Mouse (Mus musculus) E14TG2a.4 (cell line): ENCODE results near the gene Mlxip.

Experiments used
- CTCF ChIP-seq: conservative IDR thresholded peaks from 2 replicates; pipeline ENCODE4 v1.5.1; 2014; ENCODE audit warnings: low read length
- POU5F1 ChIP-seq: IDR thresholded peaks from 2 replicates; pipeline ENCODE4 v1.6.1; 2014; ENCODE audit warnings: low read length, borderline replicate concordance

DNA sequence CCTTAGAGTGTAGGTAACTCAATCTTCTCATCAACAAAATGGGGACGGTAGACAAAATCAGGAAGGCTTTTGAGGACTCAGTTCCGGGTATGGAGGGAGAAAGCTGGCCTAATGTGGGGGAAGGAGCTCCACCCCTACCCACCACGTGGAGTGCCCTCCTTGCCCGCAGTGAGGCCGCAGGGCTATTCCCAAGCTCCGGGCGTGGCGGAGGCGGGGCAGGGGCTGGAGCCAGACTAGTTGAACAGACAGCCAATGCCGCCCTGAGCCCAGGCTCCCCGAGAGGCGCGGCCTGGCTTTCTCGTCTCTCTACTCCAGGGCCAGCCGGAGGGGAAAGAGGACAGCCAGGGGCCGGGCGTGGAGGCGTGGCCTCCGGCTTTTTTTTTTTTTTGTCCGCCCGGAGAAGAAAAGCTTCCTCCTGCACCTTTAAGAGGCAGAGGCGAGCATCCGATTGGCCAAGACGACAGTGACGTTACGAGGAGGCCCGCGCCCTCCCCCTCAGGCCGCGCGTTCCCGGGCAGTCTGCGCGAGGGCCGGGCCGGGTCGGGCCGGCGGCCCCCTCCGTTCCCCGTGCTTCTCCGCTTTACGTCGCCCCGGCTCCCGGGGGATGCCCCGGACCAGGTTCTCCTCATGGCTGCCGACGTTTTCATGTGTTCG lies at the start of gene Mlxip:
- TF ChIP-seq POU5F1 (no peak), CTCF (no peak)
